Mouse (Mus musculus): ENCODE measurements around the gene Olfr15. TPM values are rescaled to one million over a fixed set of nuclear protein-coding genes. Genes with fewer than 3 reads are reported as not detected.
"Not testable (repeated sequence)": the region's sequence is repeated elsewhere in the genome, so short reads cannot be mapped to it uniquely, and the experiment has no call there.

Olfr15 gene
- polyA plus RNA-seq (2015; fragmentation: Nextera tagmentation; extraction: Ambion mirVana), result not detected in 2 replicates

DNA sequence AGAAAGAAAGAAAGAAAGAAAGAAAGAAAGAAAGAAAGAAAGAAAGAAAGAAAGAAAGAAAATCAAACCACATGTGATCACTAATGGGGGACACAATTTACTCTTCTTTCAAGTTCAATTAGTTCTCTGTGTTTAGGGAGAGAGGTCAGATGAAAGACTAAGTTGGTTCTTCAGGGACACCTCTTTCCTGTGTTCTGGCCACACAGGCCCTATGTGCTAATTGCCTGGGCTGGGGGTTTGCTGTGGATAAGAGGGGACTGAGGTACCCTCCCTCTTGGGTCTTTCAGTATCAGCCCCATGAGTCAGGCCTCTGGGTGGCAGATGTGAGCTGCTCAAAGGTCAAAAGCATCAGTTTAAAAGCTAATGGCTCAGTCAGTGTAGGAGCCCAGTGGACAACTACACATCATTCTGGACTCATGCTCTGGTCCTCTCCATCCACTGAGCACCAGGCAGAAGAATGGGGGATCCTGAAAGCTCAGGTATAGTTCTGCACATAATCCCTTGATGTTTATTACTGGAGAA lies at the start of gene Olfr15:
Olfr15 (plus strand) TSS at position 291 of the 522 bp plus-strand sequence.
- Histone ChIP-seq H3K27me3 (no peaks in the 10 kb centered on the region), H3K27ac (replicated peaks) (no peak within 1 kb of the TSS), H3K4me3 (no peak within 1 kb of the TSS), H3K9me3 (no peaks in the 10 kb centered on the region), H3K4me2 (no peak within 1 kb of the TSS), H3K4me1 (replicated peaks) (no peaks in the 10 kb centered on the region), H3K9ac (no peak within 1 kb of the TSS), H3K36me3 (no peaks in the 10 kb centered on the region)
- ATAC-seq (ENCODE audit: low FRiP score, low read depth), result no peak

DNA sequence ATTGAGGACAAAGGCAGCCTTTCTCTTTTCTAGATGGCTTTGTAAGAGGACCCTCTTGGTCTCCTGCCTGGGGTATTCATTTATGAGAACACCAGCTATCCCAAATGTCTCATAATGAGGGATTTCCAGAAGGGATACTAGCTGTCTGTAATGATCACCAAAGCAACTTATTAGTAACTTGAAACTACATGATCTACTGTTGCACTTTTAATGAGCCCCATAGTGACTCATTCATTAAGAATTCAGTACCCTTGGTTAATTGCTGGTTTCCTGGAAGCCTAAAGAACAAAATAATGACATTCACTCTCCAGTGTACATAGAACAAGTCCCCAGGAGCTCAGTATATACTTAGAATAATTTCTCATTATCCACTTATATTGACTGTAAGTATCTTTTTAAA lies 49.4 kb upstream of the Olfr15 start:
- H3K9ac ChIP-seq, result no peak overlapping the region
- H3K4me2 ChIP-seq, result no peak overlapping the region
- H3K4me3 ChIP-seq, result no peak overlapping the region
- H3K36me3 ChIP-seq, result no peaks in the 10 kb centered on the region
- no peaks in the 10 kb centered on the region for H3K9me3 ChIP-seq
- H3K27me3 ChIP-seq, result no peaks in the 10 kb centered on the region
- no peak for ATAC-seq (ENCODE audit: low FRiP score, low read depth)
- no peak overlapping the region for H3K27ac ChIP-seq (replicated peaks)
- H3K4me1 ChIP-seq (replicated peaks), result no peaks in the 10 kb centered on the region

- H3K4me3 ChIP-seq, result no peak overlapping the region
- no peaks in the 10 kb centered on the region for H3K4me1 ChIP-seq (replicated peaks)
- H3K27me3 ChIP-seq, result no peaks in the 10 kb centered on the region
- no peak overlapping the region for H3K27ac ChIP-seq (replicated peaks)
- H3K36me3 ChIP-seq, result no peaks in the 10 kb centered on the region
- H3K4me2 ChIP-seq, result no peak overlapping the region
- H3K9ac ChIP-seq, result no peak overlapping the region
- no peak for ATAC-seq (ENCODE audit: low FRiP score, low read depth)
- H3K9me3 ChIP-seq, result no peaks in the 10 kb centered on the region
Observed at GRCm38 (mm10) chr16:3788394-3788793, 42.3 kb upstream of the Olfr15 start.

DNA sequence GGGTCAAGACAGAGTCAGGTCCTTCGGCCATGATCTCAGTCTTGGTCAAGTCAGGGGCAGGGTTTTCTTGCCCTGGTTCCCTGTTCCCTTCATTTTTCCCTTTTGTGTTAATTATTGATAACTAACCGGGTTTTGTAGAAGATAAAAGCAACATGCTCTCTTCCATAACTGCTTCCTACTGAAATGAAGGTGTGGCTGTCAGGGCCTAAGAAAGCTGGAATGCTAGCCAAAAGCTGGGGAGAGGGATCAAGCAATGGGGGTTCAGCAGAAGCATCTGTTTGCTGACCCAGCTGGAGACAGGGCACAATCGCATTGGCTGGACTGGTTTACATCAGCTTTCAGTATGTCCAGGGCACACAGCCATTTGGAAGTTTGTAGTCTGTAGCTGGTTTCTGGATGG lies 22.5 kb upstream of the Olfr15 start:
- no peak overlapping the region for H3K27ac ChIP-seq (replicated peaks)
- H3K4me2 ChIP-seq, result no peak overlapping the region
- no peak overlapping the region for H3K4me3 ChIP-seq
- H3K4me1 ChIP-seq (replicated peaks), result no peaks in the 10 kb centered on the region
- no peaks in the 10 kb centered on the region for H3K27me3 ChIP-seq
- H3K9ac ChIP-seq, result no peak overlapping the region
- H3K36me3 ChIP-seq, result no peaks in the 10 kb centered on the region
- no peak for ATAC-seq (ENCODE audit: low FRiP score, low read depth)
- WGBS, result 87% methylated on average over 3 of the region's 3 CpGs
- H3K9me3 ChIP-seq, result no peaks in the 10 kb centered on the region

DNA sequence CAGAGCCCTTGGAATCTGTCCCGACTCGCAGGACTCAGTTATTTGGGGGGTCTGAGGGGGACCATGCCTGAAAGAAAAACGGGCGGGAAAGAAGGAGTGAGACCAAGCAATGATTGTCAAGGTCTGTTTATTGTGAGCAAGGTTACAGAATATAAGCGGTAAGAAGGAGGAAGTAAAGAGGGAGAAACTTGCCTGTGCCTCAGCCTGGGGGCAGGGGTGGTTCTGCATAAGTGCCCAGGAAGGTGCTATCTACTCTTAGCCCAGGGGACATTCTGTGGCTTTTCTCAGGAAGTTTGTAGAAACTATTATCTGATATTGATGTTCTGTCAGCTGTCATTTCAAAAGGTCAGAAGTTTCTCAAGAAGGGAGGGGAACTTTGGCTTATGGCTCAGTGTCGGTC lies 16.0 kb upstream of the Olfr15 start:
- not testable (repeated sequence) for H3K9ac ChIP-seq; H3K4me2 ChIP-seq; H3K9me3 ChIP-seq; H3K4me3 ChIP-seq; H3K36me3 ChIP-seq; ATAC-seq (ENCODE audit: low FRiP score, low read depth); H3K27ac ChIP-seq (replicated peaks); H3K4me1 ChIP-seq (replicated peaks); H3K27me3 ChIP-seq
- WGBS, result 90% methylated on average over 6 of the region's 6 CpGs

- 99% methylated on average over 2 of the region's 2 CpGs for WGBS
- Histone ChIP-seq H3K27ac (replicated peaks) (no peak overlapping the region), H3K4me2 (no peak overlapping the region), H3K4me1 (replicated peaks) (no peaks in the 10 kb centered on the region), H3K4me3 (no peak overlapping the region), H3K9ac (no peak overlapping the region), H3K9me3 (no peaks in the 10 kb centered on the region), H3K36me3 (no peaks in the 10 kb centered on the region), H3K27me3 (no peaks in the 10 kb centered on the region)
- no peak for ATAC-seq (ENCODE audit: low FRiP score, low read depth)
Observed at GRCm38 (mm10) chr16:3820202-3820601, 10.5 kb upstream of the Olfr15 start.

GRCm38 (mm10) chr16:3828021-3828420 lies 2.7 kb upstream of the Olfr15 start:
- H3K36me3 ChIP-seq, result no peaks in the 10 kb centered on the region
- no peaks in the 10 kb centered on the region for H3K9me3 ChIP-seq
- no peak overlapping the region for H3K27ac ChIP-seq (replicated peaks)
- no peaks in the 10 kb centered on the region for H3K4me1 ChIP-seq (replicated peaks)
- WGBS, result 62% methylated on average over 3 of the region's 3 CpGs
- no peak overlapping the region for H3K4me3 ChIP-seq
- no peak for ATAC-seq (ENCODE audit: low FRiP score, low read depth)
- H3K4me2 ChIP-seq, result no peak overlapping the region
- no peak overlapping the region for H3K9ac ChIP-seq
- H3K27me3 ChIP-seq, result no peaks in the 10 kb centered on the region

GRCm38 (mm10) chr16:3829727-3830126 lies 951 bp upstream of the Olfr15 start:
- 93% methylated on average over 2 of the region's 2 CpGs for WGBS
- ATAC-seq (ENCODE audit: low FRiP score, low read depth), result no peak
- Histone ChIP-seq H3K9ac (no peak overlapping the region), H3K4me2 (no peak overlapping the region), H3K36me3 (no peaks in the 10 kb centered on the region), H3K27me3 (no peaks in the 10 kb centered on the region), H3K4me3 (no peak overlapping the region), H3K9me3 (no peaks in the 10 kb centered on the region), H3K27ac (replicated peaks) (no peak overlapping the region), H3K4me1 (replicated peaks) (no peaks in the 10 kb centered on the region)

DNA sequence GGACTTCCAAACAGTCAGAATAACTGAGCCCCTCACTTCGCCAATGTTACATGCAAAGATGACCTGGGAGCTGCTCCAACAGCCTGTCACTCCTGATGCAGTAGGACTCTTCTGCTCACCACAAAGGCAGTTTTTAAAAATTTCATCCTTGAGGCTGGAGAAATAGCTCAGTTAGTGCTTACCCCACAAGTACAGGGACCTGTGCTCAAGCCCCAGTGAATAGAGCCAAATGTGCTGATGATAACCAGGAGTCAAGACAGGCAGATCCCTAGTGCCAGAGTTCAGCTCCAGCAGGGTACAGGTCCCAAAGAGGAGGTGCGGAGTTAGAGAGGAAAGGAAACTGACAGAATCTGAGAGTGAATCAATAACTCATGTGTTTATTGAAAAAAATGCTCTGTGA lies 4.8 kb downstream of the Olfr15 start:
- Histone ChIP-seq H3K9ac (no peak overlapping the region), H3K36me3 (no peaks in the 10 kb centered on the region), H3K27ac (replicated peaks) (no peak overlapping the region), H3K9me3 (no peaks in the 10 kb centered on the region), H3K4me3 (no peak overlapping the region), H3K4me1 (replicated peaks) (no peaks in the 10 kb centered on the region), H3K27me3 (no peaks in the 10 kb centered on the region), H3K4me2 (no peak overlapping the region)
- no peak for ATAC-seq (ENCODE audit: low FRiP score, low read depth)
- WGBS, result 85% methylated on average over 2 of the region's 2 CpGs

- 62% methylated on average over 17 of the region's 17 CpGs for WGBS
- Histone ChIP-seq H3K4me1 (replicated peaks) (0 out of 2 replicates have a peak, but pooled peaks cover 6% of the 10 kb centered on the region), H3K9ac (no peak overlapping the region), H3K4me3 (no peak overlapping the region), H3K27me3 (no peaks in the 10 kb centered on the region), H3K36me3 (no peaks in the 10 kb centered on the region), H3K4me2 (no peak overlapping the region), H3K27ac (replicated peaks) (no peak overlapping the region), H3K9me3 (no peaks in the 10 kb centered on the region)
- ATAC-seq (ENCODE audit: low FRiP score, low read depth), result no peak
Observed at GRCm38 (mm10) chr16:3839157-3839885, 8.6 kb downstream of the Olfr15 start.

DNA sequence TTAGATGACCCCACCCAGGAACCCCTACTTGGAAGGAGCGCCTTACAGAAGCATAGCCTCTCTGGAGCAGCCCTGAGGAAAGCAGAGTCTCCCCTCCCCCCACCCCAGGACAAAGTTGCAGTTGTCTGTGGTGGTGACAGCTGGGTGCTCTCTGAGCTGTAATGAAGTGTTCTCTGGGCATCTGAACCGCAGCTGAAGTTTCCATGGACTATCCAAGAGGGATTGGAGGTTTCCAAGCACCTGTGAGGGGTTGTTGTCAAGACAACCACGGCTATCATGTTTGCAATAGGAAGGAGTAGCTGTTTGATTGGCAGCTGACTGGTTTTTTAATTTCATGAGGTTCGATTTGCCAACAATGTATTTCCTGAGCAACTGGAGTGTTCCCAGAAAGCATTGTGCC lies 12.3 kb downstream of the Olfr15 start:
- Histone ChIP-seq H3K4me3 (no peak overlapping the region), H3K27me3 (no peaks in the 10 kb centered on the region), H3K4me2 (no peak overlapping the region), H3K27ac (replicated peaks) (no peak overlapping the region), H3K9me3 (no peaks in the 10 kb centered on the region), H3K4me1 (replicated peaks) (peaks cover 14% of the 10 kb centered on the region), H3K36me3 (no peaks in the 10 kb centered on the region), H3K9ac (no peak overlapping the region)
- 39% methylated on average over 4 of the region's 4 CpGs for WGBS
- no peak for ATAC-seq (ENCODE audit: low FRiP score, low read depth)

DNA sequence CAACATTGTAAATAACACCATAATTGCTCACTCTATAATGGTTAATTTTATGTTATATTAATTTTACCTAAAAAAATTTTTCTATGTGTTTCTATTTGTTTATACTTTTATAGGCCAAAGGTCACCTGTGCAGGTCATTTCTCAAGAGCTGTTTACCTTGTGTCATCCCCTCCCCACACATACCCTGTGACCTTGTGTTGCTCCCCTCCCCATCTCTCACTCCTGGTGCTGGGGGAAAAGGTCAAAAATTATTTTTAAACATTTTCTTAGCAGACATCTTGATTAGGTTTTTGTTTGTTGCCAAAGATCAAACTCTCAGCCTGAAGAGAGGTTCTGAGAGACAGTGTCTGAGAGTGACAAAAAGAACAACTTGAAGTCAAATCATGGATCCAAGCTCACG lies 13.1 kb downstream of the Olfr15 start:
- no peaks in the 10 kb centered on the region for H3K36me3 ChIP-seq
- no peak overlapping the region for H3K9ac ChIP-seq
- H3K4me3 ChIP-seq, result no peak overlapping the region
- H3K4me1 ChIP-seq (replicated peaks), result peaks cover 15% of the 10 kb centered on the region
- H3K4me2 ChIP-seq, result no peak overlapping the region
- H3K27me3 ChIP-seq, result no peaks in the 10 kb centered on the region
- 77% methylated on average over 1 of the region's 1 CpGs for WGBS
- H3K9me3 ChIP-seq, result no peaks in the 10 kb centered on the region
- H3K27ac ChIP-seq (replicated peaks), result no peak overlapping the region
- ATAC-seq (ENCODE audit: low FRiP score, low read depth), result no peak
